Mouse (Mus musculus) spleen, adult 2 months (tissue): ENCODE results near the gene Ngf.

Experiments
- CTCF ChIP-seq: fragments of 200-500 bp; IDR thresholded peaks from 2 replicates; pipeline ENCODE4 v1.5.1; 2011; ENCODE audit warnings: mild to moderate bottlenecking, inconsistent platforms; ENCODE audit not compliant: insufficient read depth, insufficient read length, insufficient replicate concordance; ENCODE audit errors: extremely low read depth
- POLR2A ChIP-seq: fragments of 200-500 bp; IDR thresholded peaks from 2 replicates; pipeline ENCODE4 v1.6.1; 2011; ENCODE audit warnings: low read depth, low read length, inconsistent platforms

DNA sequence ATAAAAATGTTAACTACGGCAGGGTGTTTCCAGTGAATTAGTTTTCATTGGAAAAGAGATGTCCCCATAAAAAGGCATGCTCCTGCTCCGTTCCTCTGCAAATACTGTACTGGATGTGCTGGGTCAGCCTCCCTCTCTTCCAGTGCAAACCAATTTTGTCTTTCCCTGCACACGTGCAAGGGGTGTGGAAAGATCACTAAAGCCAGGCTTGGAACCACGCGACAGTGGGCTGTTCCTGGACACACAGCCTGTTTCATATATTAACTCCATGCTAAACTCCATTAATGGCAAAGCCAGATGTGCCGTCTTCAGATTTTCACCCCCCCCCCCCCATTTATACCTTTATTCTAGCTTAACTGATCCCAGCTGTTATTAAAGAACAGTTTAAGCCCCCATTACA lies 8.7 kb upstream of the Ngf start:
- TF ChIP-seq POLR2A = no peak
- TF ChIP-seq CTCF = no peak
